Mouse (Mus musculus) liver, embryonic 13.5 days (tissue): ENCODE measurements around the gene Hist1h2bk. TPM values are rescaled to one million over a fixed set of nuclear protein-coding genes. Genes with fewer than 3 reads are reported as not detected.

Source experiments
- ATAC-seq: fragments of 200-750 bp; cut with Nextera tagmentation; 2 replicates; pipeline ENCODE4 v1.8.0; 2017; ENCODE audit warnings: low read depth, mild to moderate bottlenecking, moderate number of reproducible peaks, moderate library complexity
- DNase-seq: peaks from one replicate; pipeline ENCODE4 v3.0.0; 2022
- H3K27ac ChIP-seq: fragments of 300-500 bp; sonication (generic); 2 replicates; pipeline ENCODE4 v1.5.1; 2015; ENCODE audit warnings: moderate library complexity, mild to moderate bottlenecking, inconsistent platforms
- H3K27me3 ChIP-seq: fragments of 300-500 bp; sonication (generic); 2 replicates; pipeline ENCODE4 v1.6.1; 2015; ENCODE audit warnings: mild to moderate bottlenecking, inconsistent platforms
- H3K36me3 ChIP-seq: fragments of 300-500 bp; sonication (generic); 2 replicates; pipeline ENCODE4 v1.6.1; 2015; ENCODE audit warnings: mild to moderate bottlenecking, inconsistent platforms
- H3K4me1 ChIP-seq: fragments of 300-500 bp; sonication (generic); replicated peaks from 2 replicates; pipeline ENCODE4 v1.6.1; 2015; ENCODE audit warnings: inconsistent platforms
- H3K4me2 ChIP-seq: fragments of 300-500 bp; sonication (generic); 2 replicates; pipeline ENCODE4 v1.6.1; 2015; ENCODE audit warnings: inconsistent platforms, mild to moderate bottlenecking, moderate library complexity
- H3K4me3 ChIP-seq: fragments of 300-500 bp; sonication (generic); replicated peaks from 2 replicates; pipeline ENCODE4 v1.5.1; 2015; ENCODE audit warnings: mild to moderate bottlenecking, inconsistent platforms
- H3K9ac ChIP-seq: fragments of 300-500 bp; sonication (generic); 2 replicates; pipeline ENCODE4 v1.6.1; 2015; ENCODE audit warnings: mild to moderate bottlenecking, inconsistent platforms
- H3K9me3 ChIP-seq: fragments of 300-500 bp; sonication (generic); replicated peaks from 2 replicates; pipeline ENCODE4 v1.6.1; 2016; ENCODE audit warnings: inconsistent platforms
- WGBS: fragments of 180-500 bp; shearing (Covaris S2); methylation state at CpG from one replicate; pipeline ENCODE4 v1.1.7; 2015; ENCODE audit not compliant: insufficient replicate concordance; 5-methylcytosine and 5-hydroxymethylcytosine counted together
- polyA plus RNA-seq: library from polyadenylated mRNA; unstranded; fragments of >200 nt; fragmentation: Nextera tagmentation; extraction: Ambion mirVana; gene quantifications from 2 replicates; pipeline ENCODE4 v1.2.1, GENCODE M21; 2015

Gene Hist1h2bk
- polyA plus RNA-seq, 1 experiment from 2014 or later: 3.5 TPM

DNA sequence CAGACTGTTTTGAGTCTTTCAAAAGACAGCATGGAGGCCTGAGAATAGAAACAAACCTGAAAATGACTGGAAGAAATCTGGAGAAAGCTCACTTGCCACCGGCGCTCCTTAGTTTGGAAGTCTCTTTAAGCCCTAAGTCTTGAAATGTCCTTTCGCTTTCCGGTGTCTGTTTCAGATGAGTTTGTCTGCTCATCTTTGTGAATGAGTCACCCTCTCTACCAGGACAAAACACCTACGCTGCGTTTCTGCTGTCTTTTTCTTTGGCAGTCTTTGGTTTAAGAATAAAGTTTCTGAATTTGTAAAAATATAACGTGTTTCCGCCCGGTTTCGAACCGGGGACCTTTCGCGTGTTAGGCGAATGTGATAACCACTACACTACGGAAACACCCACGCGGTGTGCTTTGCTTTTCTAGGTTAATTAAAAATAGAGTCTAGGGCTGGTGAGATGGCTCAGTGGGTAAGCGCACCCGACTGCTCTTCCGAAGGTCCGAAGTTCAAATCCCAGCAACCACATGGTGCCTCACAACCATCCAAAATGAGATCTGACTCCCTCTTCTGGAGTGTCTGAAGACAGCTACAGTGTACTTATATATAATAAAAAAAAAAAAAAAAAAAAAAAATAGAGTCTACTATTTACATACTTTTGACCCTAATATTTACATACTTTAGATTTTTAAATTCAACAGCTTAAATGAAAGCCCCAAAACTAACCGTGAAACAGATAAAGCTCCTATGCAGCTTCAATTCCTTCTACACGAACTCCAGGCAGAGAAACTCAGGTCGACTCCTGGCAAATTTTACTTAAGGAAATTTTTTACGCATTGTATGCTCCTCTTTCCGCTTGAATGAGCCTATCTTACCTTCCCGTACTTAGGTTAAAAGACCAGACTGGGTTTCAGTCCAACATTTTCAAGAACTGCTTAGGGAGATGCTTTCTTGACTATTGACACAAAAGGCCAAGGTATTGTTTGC lies 19.9 kb upstream of the Hist1h2bk start:
- 10% methylated on average over 27 of the region's 27 CpGs for WGBS
- Histone ChIP-seq H3K27me3 (peaks cover 40% of the 10 kb centered on the region), H3K36me3 (no peaks in the 10 kb centered on the region), H3K4me1 (peaks cover 34% of the 10 kb centered on the region), H3K9ac (peak overlapping the region; percentile 2; the same call in 1 of the 2 replicates), H3K9me3 (no peaks in the 10 kb centered on the region), H3K4me2 (peak overlapping the region; percentile 60), H3K27ac (no peak overlapping the region), H3K4me3 (peak overlapping the region; percentile 39)
- ATAC-seq: peak; percentile 86
- DNase-seq: peak; percentile 86

DNA sequence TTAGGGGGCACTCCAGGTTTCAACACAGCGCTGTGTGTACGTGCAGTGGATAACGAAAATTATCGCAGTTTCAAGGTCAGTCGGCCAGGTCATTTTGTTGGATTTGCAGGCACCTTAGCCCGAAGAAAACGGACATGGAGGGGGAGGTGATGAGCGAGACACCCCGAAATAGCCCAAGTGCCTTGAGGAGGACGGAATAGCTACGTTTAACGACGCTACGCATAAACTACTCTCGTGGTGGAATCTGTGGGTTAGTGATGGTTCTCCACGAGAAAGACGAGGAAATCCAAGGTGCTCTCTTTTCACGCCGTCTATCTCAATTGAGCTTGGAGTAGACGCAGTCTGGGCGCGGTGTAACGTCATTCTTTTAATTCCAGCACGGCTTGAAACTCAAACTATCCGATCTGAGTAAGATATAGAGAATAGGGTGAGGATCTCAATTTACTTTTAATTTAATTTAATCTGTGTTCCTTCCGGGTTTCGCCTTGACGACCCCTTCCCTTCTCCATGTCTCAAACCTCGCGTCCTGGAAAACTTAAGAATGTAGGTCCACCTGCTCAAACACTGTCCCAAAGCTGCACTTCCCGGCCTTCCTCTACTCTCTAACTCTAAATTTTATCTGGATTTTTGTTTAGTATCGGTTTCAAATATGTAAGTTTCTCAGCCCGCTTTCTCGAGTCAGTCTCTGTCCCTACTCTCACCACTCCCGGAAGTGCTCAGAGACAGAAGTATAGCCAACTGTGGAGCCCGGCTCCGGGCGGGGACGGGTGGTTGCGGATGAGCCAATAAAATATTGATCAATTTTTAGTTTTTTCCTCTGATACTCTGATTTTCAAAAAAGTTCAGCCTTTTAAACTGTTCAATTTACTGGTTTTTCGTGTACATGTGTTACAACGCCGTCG lies 15.5 kb upstream of the Hist1h2bk start:
- Histone ChIP-seq H3K4me3 (peak overlapping the region; percentile 70), H3K27ac (peak overlapping the region; percentile 59), H3K9me3 (no peaks in the 10 kb centered on the region), H3K4me1 (peaks cover 24% of the 10 kb centered on the region), H3K4me2 (peak overlapping the region; percentile 81), H3K9ac (peak overlapping the region; percentile 80), H3K27me3 (peaks cover 3% of the 10 kb centered on the region; the same call in 1 of the 2 replicates), H3K36me3 (no peaks in the 10 kb centered on the region)
- WGBS: under 1% methylated on average over 44 of the region's 44 CpGs
- DNase-seq (no peak), ATAC-seq (peak; percentile 67)

DNA sequence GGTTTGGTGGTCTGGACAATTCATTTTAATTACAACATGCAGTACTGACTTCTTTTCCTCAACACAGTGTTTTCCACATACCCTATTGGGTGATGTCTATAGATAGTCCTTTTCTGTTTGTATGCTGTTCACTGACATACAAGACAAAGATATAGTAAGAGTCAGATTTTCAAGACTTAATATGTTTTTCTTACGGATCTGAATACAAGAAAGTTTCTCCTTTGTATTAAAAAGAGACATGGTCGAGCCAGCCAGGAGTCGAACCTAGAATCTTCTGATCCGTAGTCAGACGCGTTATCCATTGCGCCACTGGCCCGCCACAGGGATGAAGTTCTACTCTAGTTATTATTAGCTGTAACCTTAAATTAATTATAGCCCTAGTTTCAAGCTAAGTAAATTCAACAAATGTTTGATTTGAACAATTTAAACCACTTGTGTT lies 14.8 kb upstream of the Hist1h2bk start:
- ATAC-seq: peak; percentile 75
- Histone ChIP-seq H3K27ac (peak overlapping the region; percentile 76), H3K4me3 (peak overlapping the region; percentile 70), H3K4me1 (peaks cover 24% of the 10 kb centered on the region), H3K4me2 (peak overlapping the region; percentile 81), H3K9me3 (no peaks in the 10 kb centered on the region), H3K27me3 (no peaks in the 10 kb centered on the region), H3K36me3 (no peaks in the 10 kb centered on the region), H3K9ac (peak overlapping the region; percentile 80)
- WGBS: under 1% methylated on average over 8 of the region's 8 CpGs
- peak; percentile 76 for DNase-seq

DNA sequence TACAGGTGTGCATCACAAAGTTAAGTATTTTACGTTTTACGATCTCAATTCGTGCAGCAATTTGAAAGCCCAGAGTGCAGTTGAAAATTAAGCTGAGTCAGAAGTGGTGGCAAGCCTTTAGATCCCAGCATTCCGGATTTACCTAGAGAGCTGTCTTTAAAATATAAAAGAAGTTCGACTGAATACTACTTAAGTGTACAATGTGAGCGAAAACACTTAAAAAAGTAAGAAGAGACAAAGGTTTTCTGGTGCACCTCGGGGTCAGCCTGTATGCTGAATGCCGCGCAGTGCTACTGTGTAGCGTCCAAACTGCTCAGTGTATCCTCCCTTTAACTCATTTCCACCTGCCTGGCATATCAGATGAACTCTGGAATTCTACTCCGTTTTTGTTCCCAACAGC lies 14.1 kb upstream of the Hist1h2bk start:
- H3K9ac ChIP-seq: peak overlapping the region; percentile 80
- ATAC-seq (peak; percentile 58), DNase-seq (no peak)
- H3K4me1 ChIP-seq: peaks cover 21% of the 10 kb centered on the region
- under 1% methylated on average over 11 of the region's 11 CpGs for WGBS
- H3K4me2 ChIP-seq: peak overlapping the region; percentile 81
- H3K27ac ChIP-seq: peak overlapping the region; percentile 76
- H3K36me3 ChIP-seq: no peaks in the 10 kb centered on the region
- peak overlapping the region; percentile 70 for H3K4me3 ChIP-seq
- no peaks in the 10 kb centered on the region for H3K27me3 ChIP-seq
- no peaks in the 10 kb centered on the region for H3K9me3 ChIP-seq

DNA sequence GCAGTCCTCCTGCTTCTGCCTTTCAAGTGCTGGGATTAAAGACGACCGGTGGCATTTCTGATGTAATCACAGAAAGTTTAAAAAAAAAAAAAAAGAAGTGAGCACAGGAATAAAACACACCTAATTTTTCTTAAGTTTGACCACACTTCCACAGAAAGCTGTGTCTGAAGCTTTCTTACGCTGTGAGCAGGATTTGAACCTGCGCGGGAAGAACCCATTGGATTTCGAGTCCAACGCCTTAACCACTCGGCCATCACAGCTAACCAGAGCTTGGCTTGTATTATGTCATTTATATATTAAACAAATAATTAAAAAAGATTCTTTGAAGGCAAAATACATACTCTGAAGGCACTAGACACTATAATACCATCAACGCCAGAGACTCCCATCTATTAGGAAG lies 13.4 kb upstream of the Hist1h2bk start:
- Histone ChIP-seq H3K27me3 (no peaks in the 10 kb centered on the region), H3K9me3 (no peaks in the 10 kb centered on the region), H3K4me3 (peak overlapping the region; percentile 70), H3K9ac (peak overlapping the region; percentile 80), H3K27ac (peak overlapping the region; percentile 76), H3K4me1 (peaks cover 21% of the 10 kb centered on the region), H3K36me3 (no peaks in the 10 kb centered on the region), H3K4me2 (peak overlapping the region; percentile 81)
- DNase-seq (peak; percentile 79), ATAC-seq (peak; percentile 67)
- under 1% methylated on average over 9 of the region's 9 CpGs for WGBS

DNA sequence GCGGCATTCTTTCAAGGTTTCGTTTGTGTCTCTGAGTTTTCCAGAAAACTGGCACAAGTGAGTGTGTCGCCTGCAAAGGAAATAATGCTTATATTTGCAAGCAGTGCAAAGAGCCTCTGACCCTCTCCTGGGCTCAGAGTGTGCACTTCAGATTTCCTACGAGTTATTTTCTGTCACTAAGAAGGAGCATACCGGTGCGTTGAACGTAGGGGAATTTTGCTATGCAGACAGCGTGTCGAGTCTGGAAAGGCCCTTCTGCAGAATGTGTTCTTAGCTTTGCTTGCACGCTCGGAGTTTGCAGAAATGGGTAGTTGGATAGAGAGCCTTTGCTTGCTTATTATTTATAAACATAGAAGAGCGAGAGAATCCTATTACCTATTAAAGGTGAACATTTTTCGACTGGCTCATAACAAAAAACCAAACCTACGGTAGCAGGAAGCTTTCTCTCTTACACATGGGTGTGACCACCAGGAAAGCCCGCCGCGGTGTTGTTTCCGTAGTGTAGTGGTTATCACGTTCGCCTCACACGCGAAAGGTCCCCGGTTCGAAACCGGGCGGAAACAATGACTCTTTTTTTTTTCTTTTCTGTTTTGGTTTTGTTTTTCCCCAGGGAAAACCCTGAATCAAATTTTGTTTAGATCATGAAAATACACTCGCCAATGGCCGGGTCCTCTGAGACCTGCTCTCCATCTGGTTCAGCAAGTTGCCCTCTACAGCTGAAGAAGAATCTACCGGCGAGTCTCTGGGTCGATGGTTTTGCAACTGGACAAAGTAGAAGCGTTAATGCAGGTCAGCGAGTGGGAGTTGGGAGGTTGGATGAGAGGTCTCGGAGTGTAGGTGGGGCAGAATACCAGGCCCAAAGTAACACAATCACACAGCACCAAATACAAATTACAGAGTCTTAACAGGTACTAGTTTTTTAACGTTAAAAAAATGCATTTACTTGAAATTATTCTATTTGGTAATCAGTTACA lies 9.3 kb upstream of the Hist1h2bk start:
- H3K27me3 ChIP-seq: no peaks in the 10 kb centered on the region
- no peaks in the 10 kb centered on the region for H3K9me3 ChIP-seq
- ATAC-seq (0 out of 2 replicates have a peak, but pooled peaks have one; percentile 33), DNase-seq (peak; percentile 78)
- peak overlapping the region; percentile 73 for H3K4me2 ChIP-seq
- peak overlapping the region; percentile 66 for H3K4me3 ChIP-seq
- H3K27ac ChIP-seq: peak overlapping the region; percentile 58
- no peaks in the 10 kb centered on the region for H3K36me3 ChIP-seq
- H3K9ac ChIP-seq: peak overlapping the region; percentile 74
- 1% methylated on average over 35 of the region's 35 CpGs for WGBS
- H3K4me1 ChIP-seq: peaks cover 30% of the 10 kb centered on the region

DNA sequence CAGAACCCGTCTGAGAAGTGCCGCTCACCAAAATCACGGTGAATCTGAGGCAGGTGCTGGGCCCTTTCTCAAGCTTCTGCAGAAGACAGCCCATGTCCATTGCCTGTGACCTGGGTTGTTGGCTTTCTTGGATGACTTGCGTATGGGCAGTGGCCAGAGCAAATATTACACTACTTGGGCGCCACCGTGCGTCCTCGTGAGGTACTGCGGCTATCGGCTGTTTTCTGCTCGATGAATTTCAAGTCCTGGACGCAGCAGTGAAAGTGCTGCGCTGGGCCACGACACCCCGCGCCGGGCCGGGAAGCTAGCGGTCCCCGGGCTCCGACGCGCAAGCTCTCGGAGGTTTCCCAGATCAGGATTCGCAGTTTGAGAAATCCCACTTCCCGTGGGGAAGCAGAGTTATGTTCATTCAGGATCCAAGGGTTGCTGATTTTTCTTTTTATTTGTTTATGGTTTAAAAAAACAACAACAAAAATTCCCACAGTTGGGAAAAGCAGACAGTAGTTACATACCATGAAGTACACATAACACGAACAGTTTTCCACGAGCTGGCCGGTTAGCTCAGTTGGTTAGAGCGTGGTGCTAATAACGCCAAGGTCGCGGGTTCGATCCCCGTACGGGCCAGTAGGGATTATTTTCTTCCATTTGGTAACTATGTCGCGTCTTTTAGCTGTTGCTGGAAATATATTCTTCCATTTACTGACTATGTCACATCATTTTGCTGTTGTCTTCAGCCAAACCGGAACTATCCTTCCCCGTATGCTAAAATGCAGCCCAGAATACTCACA lies 6.8 kb upstream of the Hist1h2bk start:
- under 1% methylated on average over 40 of the region's 40 CpGs for WGBS
- peaks cover 40% of the 10 kb centered on the region for H3K4me1 ChIP-seq

DNA sequence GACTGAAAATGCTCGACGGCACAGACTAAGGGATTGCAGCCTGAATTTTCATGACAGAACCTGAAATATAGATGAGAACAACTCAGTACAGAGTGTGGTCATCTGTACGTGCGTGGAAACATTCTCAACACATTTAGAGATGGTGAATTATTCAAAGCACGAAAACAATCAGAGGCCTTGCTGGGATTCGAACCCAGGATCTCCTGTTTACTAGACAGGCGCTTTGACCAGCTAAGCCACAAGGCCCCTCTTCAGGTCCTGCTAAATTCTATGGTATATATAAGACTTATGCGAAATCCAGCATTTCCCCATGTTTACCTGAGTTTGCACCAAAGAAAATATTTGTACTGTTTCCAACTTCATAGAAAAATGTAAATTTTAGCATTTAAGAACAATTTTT lies 5.7 kb upstream of the Hist1h2bk start:
- DNase-seq (no peak), ATAC-seq (0 out of 2 replicates have a peak, but pooled peaks have one; percentile 1)
- Histone ChIP-seq H3K27ac (peak overlapping the region; percentile 91), H3K27me3 (no peaks in the 10 kb centered on the region), H3K4me1 (peaks cover 44% of the 10 kb centered on the region), H3K4me2 (peak overlapping the region; percentile 72), H3K9me3 (no peaks in the 10 kb centered on the region), H3K9ac (peak overlapping the region; percentile 81), H3K4me3 (peak overlapping the region; percentile 67; the same call in 1 of the 2 replicates), H3K36me3 (no peaks in the 10 kb centered on the region)
- 16% methylated on average over 8 of the region's 8 CpGs for WGBS

More for the DNA sequence above, 6.8 kb upstream of the Hist1h2bk start:
- Histone ChIP-seq H3K9ac (peak overlapping the region; percentile 81), H3K4me3 (peak overlapping the region; percentile 67), H3K36me3 (no peaks in the 10 kb centered on the region), H3K27ac (peak overlapping the region; percentile 91), H3K4me2 (peak overlapping the region; percentile 72), H3K27me3 (no peaks in the 10 kb centered on the region), H3K9me3 (no peaks in the 10 kb centered on the region)
- ATAC-seq (peak; percentile 81), DNase-seq (peak; percentile 89)

DNA sequence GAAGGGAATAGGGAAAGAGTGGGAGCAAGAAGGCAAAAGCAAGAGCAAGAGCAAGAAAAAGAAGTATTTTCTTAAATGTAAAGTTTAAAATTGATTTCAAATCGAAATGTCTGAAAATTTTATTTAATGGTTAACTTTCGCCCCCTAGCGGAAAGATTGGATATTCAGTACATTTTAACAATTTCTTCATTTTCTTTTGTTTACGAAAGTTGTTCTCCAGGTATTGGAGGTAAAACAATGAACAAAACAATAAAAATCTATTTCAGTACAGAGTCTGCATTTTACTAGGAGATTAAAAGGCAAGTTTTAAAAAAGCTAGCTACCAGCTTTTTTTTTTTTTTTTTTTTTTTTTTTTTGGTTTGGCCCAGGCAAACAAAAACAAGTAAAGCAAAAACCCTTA lies 5.2 kb upstream of the Hist1h2bk start:
- DNase-seq (no peak), ATAC-seq (no peak)
- 12% methylated on average over 4 of the region's 4 CpGs for WGBS
- Histone ChIP-seq H3K27me3 (no peaks in the 10 kb centered on the region), H3K4me1 (peaks cover 41% of the 10 kb centered on the region), H3K9me3 (no peaks in the 10 kb centered on the region), H3K4me2 (no peak overlapping the region), H3K27ac (no peak overlapping the region), H3K9ac (no peak overlapping the region), H3K36me3 (no peaks in the 10 kb centered on the region), H3K4me3 (no peak overlapping the region)
